Mouse (Mus musculus): ENCODE data around the gene Phf24. TPM values are rescaled to one million over a fixed set of nuclear protein-coding genes. Genes with fewer than 3 reads are reported as not detected.

Phf24 gene
- total and polyA plus RNA-seq, 3 experiments, result not detected

DNA sequence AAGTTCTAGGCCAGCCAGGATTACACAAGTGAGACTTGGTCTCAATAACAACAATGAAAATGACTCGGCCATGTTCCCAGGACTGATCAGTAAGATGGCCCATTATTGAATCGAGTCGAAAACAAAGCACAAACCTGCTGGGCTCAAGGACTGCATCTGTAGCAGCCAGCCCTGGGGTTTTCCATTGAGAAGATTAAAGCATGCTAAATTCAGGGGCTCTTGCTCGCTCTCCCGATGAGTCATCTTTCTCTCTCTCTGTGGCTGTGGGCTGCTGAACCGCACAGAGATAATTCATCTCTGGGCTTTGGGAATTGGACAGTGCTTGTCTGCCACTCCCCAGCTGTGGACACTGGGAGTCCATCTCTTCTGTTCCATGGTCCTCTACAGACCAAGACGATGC, 24.9 kb downstream of the Phf24 start:
- no peak overlapping the region for H3K4me3 ChIP-seq (replicated peaks in 1 of 3; ENCODE audit: low read depth in 2 of 3, low read length in 2 of 3, poor library complexity in 1 of 3)
- dilution Hi-C loops (cut with MboI; ENCODE audit: extremely low pct_ligation_motif_present, extremely low pct_unique_long_range_greater_than_20kb, low sequenced_read_pairs) (no loop called here), in situ Hi-C loops (cut with MboI; ENCODE audit: low pct_ligation_motif_present, low pct_unique_long_range_greater_than_20kb, low sequenced_read_pairs) (no loop called here)
- no peaks in the 10 kb centered on the region for H3K79me2 ChIP-seq (replicated peaks; ENCODE audit: control insufficient read depth, extremely low read depth, insufficient read depth, poor library complexity, severe bottlenecking)
- H3K27ac ChIP-seq (ENCODE audit: insufficient read depth, low read depth), result no peak overlapping the region
- H3K4me1 ChIP-seq (ENCODE audit: control insufficient read depth in 1 of 2, insufficient read depth in 2 of 2), result peaks cover 5 to 10% of the 10 kb centered on the region in 2 experiments
- H3K27me3 ChIP-seq (replicated peaks), result peaks cover 96% of the 10 kb centered on the region
- peak overlapping the region; percentile 42; the same call in 1 of the 2 replicates for H3K4me2 ChIP-seq (ENCODE audit: insufficient read depth, low read depth, poor library complexity, severe bottlenecking)
- no peaks in the 10 kb centered on the region for H3K36me3 ChIP-seq (replicated peaks in 1 of 2; ENCODE audit: control insufficient read depth in 1 of 2, insufficient read depth in 1 of 2, low read length in 1 of 2)
- H3K9me3 ChIP-seq (replicated peaks; ENCODE audit: low read length), result no peaks in the 10 kb centered on the region
- H3K9ac ChIP-seq (ENCODE audit: insufficient read depth, low read depth), result no peak overlapping the region
- TF ChIP-seq UBTF (IDR thresholded peaks at IDR 0.05; ENCODE audit: low read depth, low read length) (no peak), IRF4 (IDR thresholded peaks at IDR 0.05; ENCODE audit: low read depth, low read length) (peak; percentile 64), TCF12 (IDR thresholded peaks at IDR 0.05; ENCODE audit: low read depth, low read length) (no peak), ELF1 (IDR thresholded peaks at IDR 0.05; ENCODE audit: low read depth, low read length) (no peak), CTCF (conservative IDR thresholded peaks at IDR 0.05 in 1 of 2, IDR thresholded peaks at IDR 0.05 in 1 of 2; ENCODE audit: low read depth in 2 of 2, low read length in 2 of 2) (no peak), ETS1 (conservative IDR thresholded peaks at IDR 0.05; ENCODE audit: low read depth, low read length) (no peak), EP300 (IDR thresholded peaks at IDR 0.05; ENCODE audit: low read length) (peak; percentile 47), MAZ (IDR thresholded peaks at IDR 0.05; ENCODE audit: low read depth, low read length) (no peak), NELFE (IDR thresholded peaks at IDR 0.05; ENCODE audit: low read depth, low read length) (no peak), SIN3A (IDR thresholded peaks at IDR 0.05; ENCODE audit: low read length) (no peak), MAFK (IDR thresholded peaks at IDR 0.05; ENCODE audit: insufficient replicate concordance, low read length) (no peak), RAD21 (IDR thresholded peaks at IDR 0.05; ENCODE audit: low read depth, low read length) (no peak), HCFC1 (IDR thresholded peaks at IDR 0.05; ENCODE audit: low read depth, low read length) (no peak), PAX5 (IDR thresholded peaks at IDR 0.05; ENCODE audit: low read length) (no peak), JUN (IDR thresholded peaks at IDR 0.05; ENCODE audit: insufficient read depth, low read depth, low read length) (peak; percentile 35; the same call in 1 of the 2 replicates), ZC3H11A (IDR thresholded peaks at IDR 0.05; ENCODE audit: low read depth, low read length) (no peak), E2F4 (IDR thresholded peaks at IDR 0.05; ENCODE audit: insufficient replicate concordance, low read depth, low read length) (no peak), KAT2A (IDR thresholded peaks at IDR 0.05; ENCODE audit: insufficient replicate concordance, low read length) (no peak), RCOR1 (conservative IDR thresholded peaks at IDR 0.05; ENCODE audit: low read depth, low read length) (no peak), POLR2A (IDR thresholded peaks at IDR 0.05; ENCODE audit: low read depth, low read length) (no peak), GABPA (IDR thresholded peaks at IDR 0.05; ENCODE audit: insufficient replicate concordance, low read depth, low read length) (no peak), MEF2A (IDR thresholded peaks at IDR 0.05; ENCODE audit: borderline replicate concordance, low read depth, low read length) (no peak), TBP (conservative IDR thresholded peaks at IDR 0.05; ENCODE audit: low read depth, low read length) (no peak)
- peak; percentile 33 for DNase-seq (ENCODE audit: extremely low read depth)

All from CH12.LX (cell line).